Mouse (Mus musculus) embryonic fibroblast, embryonic 13.5 days (primary cell): ENCODE measurements around the gene Slc45a3.

ENCODE experiments used
- CTCF ChIP-seq: IDR thresholded peaks from 2 replicates; pipeline ENCODE4 v1.5.1; 2011; ENCODE audit warnings: mild to moderate bottlenecking, control low read depth, low read length, moderate library complexity, borderline replicate concordance; ENCODE audit not compliant: insufficient read depth
- POLR2A ChIP-seq: IDR thresholded peaks from 2 replicates; pipeline ENCODE4 v1.6.1; 2011; ENCODE audit warnings: low read depth, mild to moderate bottlenecking, control low read depth, low read length, moderate library complexity

GRCm38 (mm10) chr1:132006046-132006445 is 43.3 kb downstream of the Slc45a3 start:
- TF ChIP-seq POLR2A (no peak; the same call in 1 of the 2 replicates), CTCF (no peak)
